Mouse (Mus musculus): ENCODE data around the gene Pde4c. TPM values are rescaled to one million over a fixed set of nuclear protein-coding genes. Genes with fewer than 3 reads are reported as not detected.

Gene Pde4c
- polyA plus RNA-seq, 1 experiment from 2014 or later = 0.45 TPM

GRCm38 (mm10) chr8:70710296-70710695 is 13.2 kb upstream of the Pde4c start:
- 87% methylated on average over 1 of the region's 1 CpGs for WGBS
- H3K4me2 ChIP-seq = no peak overlapping the region
- H3K36me3 ChIP-seq = no peaks in the 10 kb centered on the region
- H3K4me1 ChIP-seq = no peaks in the 10 kb centered on the region
- ATAC-seq (ENCODE audit: insufficient read depth, low FRiP score, low read depth) = no peak
- H3K27me3 ChIP-seq (replicated peaks) = no peaks in the 10 kb centered on the region
- H3K9me3 ChIP-seq = no peaks in the 10 kb centered on the region
- no peak overlapping the region for H3K4me3 ChIP-seq (replicated peaks)
- no peak overlapping the region for H3K9ac ChIP-seq
- H3K27ac ChIP-seq = no peak overlapping the region

- WGBS = 88% methylated on average over 11 of the region's 11 CpGs
- H3K4me2 ChIP-seq = no peak overlapping the region
- no peak overlapping the region for H3K4me3 ChIP-seq (replicated peaks)
- ATAC-seq (ENCODE audit: insufficient read depth, low FRiP score, low read depth) = no peak
- no peaks in the 10 kb centered on the region for H3K27me3 ChIP-seq (replicated peaks)
- no peaks in the 10 kb centered on the region for H3K9me3 ChIP-seq
- no peaks in the 10 kb centered on the region for H3K4me1 ChIP-seq
- no peaks in the 10 kb centered on the region for H3K36me3 ChIP-seq
- H3K27ac ChIP-seq = no peak overlapping the region
- no peak overlapping the region for H3K9ac ChIP-seq
Observed at GRCm38 (mm10) chr8:70711041-70711440, 12.5 kb upstream of the Pde4c start.

DNA sequence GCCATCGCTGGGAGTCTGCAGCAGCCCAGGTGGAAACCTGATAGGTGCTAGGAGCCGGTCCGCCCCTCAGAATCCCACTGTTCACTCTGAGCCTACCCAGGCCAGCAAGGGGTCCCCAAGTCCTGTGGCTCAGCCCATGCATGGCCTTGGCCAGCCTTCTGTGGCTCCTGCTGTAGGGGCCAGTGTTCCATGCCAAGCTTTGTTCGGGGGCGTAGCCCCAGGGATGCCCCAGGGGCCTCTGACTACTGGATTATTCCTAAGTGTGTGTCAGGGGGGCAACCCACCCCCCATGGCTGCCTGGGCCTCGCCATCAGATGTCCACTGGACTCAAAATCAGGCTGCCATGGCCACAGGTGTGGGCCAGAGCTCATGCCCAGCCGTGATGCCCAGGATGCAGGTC is 9.5 kb upstream of the Pde4c start:
- H3K36me3 ChIP-seq = no peaks in the 10 kb centered on the region
- no peak for ATAC-seq (ENCODE audit: insufficient read depth, low FRiP score, low read depth)
- 76% methylated on average over 7 of the region's 7 CpGs for WGBS
- H3K27ac ChIP-seq = no peak overlapping the region
- H3K4me3 ChIP-seq (replicated peaks) = no peak overlapping the region
- H3K4me1 ChIP-seq = no peaks in the 10 kb centered on the region
- no peaks in the 10 kb centered on the region for H3K9me3 ChIP-seq
- H3K9ac ChIP-seq = no peak overlapping the region
- H3K27me3 ChIP-seq (replicated peaks) = 0 out of 2 replicates have a peak, but pooled peaks cover 5% of the 10 kb centered on the region
- no peak overlapping the region for H3K4me2 ChIP-seq

- Histone ChIP-seq H3K27me3 (replicated peaks) (0 out of 2 replicates have a peak, but pooled peaks cover 5% of the 10 kb centered on the region), H3K36me3 (no peaks in the 10 kb centered on the region), H3K4me3 (replicated peaks) (no peak overlapping the region), H3K27ac (no peak overlapping the region), H3K9me3 (no peaks in the 10 kb centered on the region), H3K4me2 (no peak overlapping the region), H3K4me1 (no peaks in the 10 kb centered on the region), H3K9ac (no peak overlapping the region)
- no peak for ATAC-seq (ENCODE audit: insufficient read depth, low FRiP score, low read depth)
- 55% methylated on average over 2 of the region's 2 CpGs for whole genome bisulfite sequencing
Observed at GRCm38 (mm10) chr8:70715086-70715485, 8.4 kb upstream of the Pde4c start.

DNA sequence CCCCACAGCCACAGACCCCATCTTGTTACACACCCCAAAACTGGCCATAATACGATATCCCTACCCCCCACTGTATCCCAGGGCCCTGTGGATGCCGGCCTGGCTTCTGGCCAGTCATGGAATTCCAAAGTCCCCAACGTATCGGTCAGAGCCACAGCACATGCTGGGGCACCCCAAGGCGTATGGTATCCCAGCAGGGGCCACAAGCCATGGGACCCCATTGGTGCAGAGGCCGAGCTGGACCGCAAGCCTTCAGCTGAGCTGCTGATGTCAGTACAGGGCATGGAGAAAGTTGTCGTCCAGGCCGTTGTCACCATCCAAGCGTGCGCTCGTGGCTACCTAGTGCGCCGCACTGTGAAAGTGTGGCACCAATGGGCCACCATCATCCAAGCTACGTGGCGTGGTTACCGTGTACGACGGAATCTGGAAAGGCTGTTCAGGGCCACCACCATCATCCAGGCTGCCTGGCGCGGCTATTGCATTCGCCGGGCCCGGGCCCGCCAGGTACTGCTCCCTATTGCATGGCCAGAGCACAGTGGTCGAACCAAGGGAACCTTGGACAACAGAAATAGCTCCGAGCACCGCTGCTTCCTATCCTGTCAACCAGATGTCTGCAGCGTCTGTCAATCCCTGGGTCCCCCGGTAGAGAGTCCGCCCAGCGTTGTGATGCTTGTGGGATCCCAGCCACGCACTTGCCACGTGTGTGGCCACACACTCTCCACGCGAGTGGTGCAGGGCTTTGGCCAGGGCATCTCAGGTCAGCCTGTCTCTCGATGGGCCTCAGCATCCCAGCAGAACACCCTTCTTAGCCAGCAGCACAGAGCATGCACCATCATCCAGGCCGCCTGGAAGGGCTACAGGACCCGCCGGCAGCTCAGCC is 6.8 kb upstream of the Pde4c start:
- Histone ChIP-seq H3K27me3 (replicated peaks) (0 out of 2 replicates have a peak, but pooled peaks cover 5% of the 10 kb centered on the region), H3K27ac (no peak overlapping the region), H3K4me3 (replicated peaks) (no peak overlapping the region), H3K36me3 (no peaks in the 10 kb centered on the region), H3K4me1 (no peaks in the 10 kb centered on the region), H3K9me3 (no peaks in the 10 kb centered on the region), H3K9ac (no peak overlapping the region), H3K4me2 (no peak overlapping the region)
- ATAC-seq (ENCODE audit: insufficient read depth, low FRiP score, low read depth) = no peak
- WGBS = 81% methylated on average over 40 of the region's 40 CpGs

DNA sequence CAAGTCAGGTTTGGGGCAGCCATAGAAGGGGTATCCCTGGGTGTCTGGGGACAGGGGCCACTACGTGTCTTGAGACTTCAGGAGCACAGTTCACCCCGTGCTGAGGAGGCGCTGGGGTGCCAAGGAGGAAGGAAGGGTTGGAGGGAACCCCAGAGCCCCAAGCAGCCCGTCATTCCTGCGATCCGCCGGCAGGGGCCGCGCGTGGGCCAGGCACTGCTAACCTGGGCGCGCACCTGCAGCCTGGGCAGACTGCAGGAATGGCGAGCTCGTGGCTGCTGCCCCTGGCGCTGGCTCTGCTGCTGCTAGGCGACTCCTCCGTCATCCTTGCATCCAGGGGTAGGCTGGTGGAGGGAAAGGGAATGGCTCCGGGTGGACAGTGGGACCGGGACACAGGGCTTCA is 5.2 kb upstream of the Pde4c start, which contains the start of gene Gm3336:
Gm3336 (plus strand) TSS at position 247 of the 400 bp plus-strand sequence.
- H3K4me3 ChIP-seq (replicated peaks) = no peak within 1 kb of the TSS
- no peak within 1 kb of the TSS for H3K9ac ChIP-seq
- ATAC-seq (ENCODE audit: insufficient read depth, low FRiP score, low read depth) = peak; percentile 21; the same call in 1 of the 2 replicates
- H3K4me1 ChIP-seq = no peaks in the 10 kb centered on the region
- H3K27me3 ChIP-seq (replicated peaks) = 0 out of 2 replicates have a peak, but pooled peaks cover 5% of the 10 kb centered on the region
- no peak within 1 kb of the TSS for H3K27ac ChIP-seq
- no peaks in the 10 kb centered on the region for H3K36me3 ChIP-seq
- H3K9me3 ChIP-seq = no peaks in the 10 kb centered on the region
- no peak within 1 kb of the TSS; the same call in 1 of the 2 replicates for H3K4me2 ChIP-seq
- 3% methylated on average over 18 of the region's 19 CpGs for WGBS

DNA sequence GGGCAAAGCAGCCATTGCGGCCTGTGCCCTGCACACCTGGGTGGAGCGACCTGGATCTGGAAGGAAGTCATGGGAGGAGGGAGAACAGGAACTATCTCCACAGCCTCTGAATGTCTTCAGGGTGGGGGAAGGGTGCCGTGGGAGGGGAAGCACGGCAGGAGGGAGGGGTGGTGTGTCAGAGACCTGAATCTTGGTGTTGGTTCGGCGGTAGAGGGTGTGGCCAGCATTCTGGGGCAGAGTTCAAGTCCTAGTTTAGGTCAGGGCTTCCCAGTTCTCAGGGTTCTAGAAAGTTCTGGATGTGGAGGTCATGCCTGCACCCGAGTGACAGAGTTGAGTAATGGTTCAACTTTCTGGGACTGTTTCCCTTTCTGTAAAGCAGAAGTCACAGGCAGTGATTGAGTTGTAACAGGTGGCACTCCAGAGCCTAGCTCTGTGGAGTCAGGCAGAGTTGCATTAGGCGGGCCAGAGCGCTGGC is 3.7 kb upstream of the Pde4c start:
- no peaks in the 10 kb centered on the region for H3K36me3 ChIP-seq
- no peak overlapping the region for H3K27ac ChIP-seq
- 48% methylated on average over 9 of the region's 9 CpGs for WGBS
- H3K4me2 ChIP-seq = no peak overlapping the region
- H3K9me3 ChIP-seq = no peaks in the 10 kb centered on the region
- no peaks in the 10 kb centered on the region; the same call in 1 of the 2 replicates for H3K4me1 ChIP-seq
- no peak overlapping the region for H3K9ac ChIP-seq
- ATAC-seq (ENCODE audit: insufficient read depth, low FRiP score, low read depth) = no peak
- H3K27me3 ChIP-seq (replicated peaks) = 0 out of 2 replicates have a peak, but pooled peaks cover 5% of the 10 kb centered on the region
- no peak overlapping the region for H3K4me3 ChIP-seq (replicated peaks)

- Histone ChIP-seq H3K4me3 (replicated peaks) (no peak overlapping the region), H3K27ac (no peak overlapping the region), H3K4me1 (no peaks in the 10 kb centered on the region; the same call in 1 of the 2 replicates), H3K9me3 (no peaks in the 10 kb centered on the region), H3K36me3 (no peaks in the 10 kb centered on the region), H3K27me3 (replicated peaks) (0 out of 2 replicates have a peak, but pooled peaks cover 5% of the 10 kb centered on the region), H3K4me2 (no peak overlapping the region), H3K9ac (no peak overlapping the region)
- 8% methylated on average over 3 of the region's 3 CpGs for WGBS
- no peak for ATAC-seq (ENCODE audit: insufficient read depth, low FRiP score, low read depth)
Observed at GRCm38 (mm10) chr8:70720739-70721138, 2.8 kb upstream of the Pde4c start.

DNA sequence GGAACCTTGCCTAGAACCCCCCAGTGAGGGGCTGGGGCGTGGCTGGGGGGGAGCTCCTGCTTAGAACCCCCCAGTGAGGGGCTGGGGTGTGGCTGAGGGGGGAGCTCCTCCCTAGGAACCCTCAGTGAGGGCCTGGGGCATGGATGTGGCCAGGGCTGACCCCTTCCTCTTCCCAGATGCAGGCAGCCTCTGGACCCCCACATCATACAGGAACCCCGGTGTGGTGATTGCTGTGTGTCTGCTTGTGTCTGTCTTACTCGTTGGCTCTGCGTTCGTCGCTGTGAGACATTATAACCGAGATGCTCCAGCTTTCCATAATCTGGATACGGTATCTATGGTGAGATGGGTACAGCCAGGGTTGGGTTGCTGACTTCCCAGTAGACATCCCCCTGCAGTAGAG is 1.9 kb upstream of the Pde4c start:
- Histone ChIP-seq H3K9me3 (no peaks in the 10 kb centered on the region), H3K27ac (no peak overlapping the region), H3K9ac (no peak overlapping the region), H3K36me3 (no peaks in the 10 kb centered on the region), H3K4me1 (no peaks in the 10 kb centered on the region; the same call in 1 of the 2 replicates), H3K4me3 (replicated peaks) (no peak overlapping the region), H3K27me3 (replicated peaks) (0 out of 2 replicates have a peak, but pooled peaks cover 7% of the 10 kb centered on the region), H3K4me2 (no peak overlapping the region)
- no peak for ATAC-seq (ENCODE audit: insufficient read depth, low FRiP score, low read depth)
- 85% methylated on average over 8 of the region's 8 CpGs for WGBS

DNA sequence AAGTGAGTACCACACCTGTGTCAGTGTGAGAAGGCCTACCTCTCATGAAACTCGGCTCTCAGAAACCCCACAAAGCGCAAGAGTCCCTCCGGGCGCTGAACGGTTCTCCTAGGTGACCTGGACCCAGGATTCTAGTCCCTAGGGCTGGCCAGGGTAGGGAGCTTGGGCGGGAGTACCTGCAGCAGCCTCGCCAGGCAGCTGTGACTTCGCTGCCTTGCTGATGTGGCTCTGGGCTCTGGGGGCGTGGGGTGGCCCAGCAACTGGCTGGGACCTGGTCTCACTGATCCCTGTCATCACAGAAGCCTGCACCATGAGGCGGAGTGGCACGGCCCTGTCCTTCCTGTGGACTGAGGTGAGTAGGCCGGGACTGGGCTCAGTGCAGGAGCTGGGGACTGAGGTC is 696 bp downstream of the Pde4c start:
- 62% methylated on average over 12 of the region's 12 CpGs for WGBS
- ATAC-seq (ENCODE audit: insufficient read depth, low FRiP score, low read depth) = no peak
- no peaks in the 10 kb centered on the region for H3K36me3 ChIP-seq
- no peak overlapping the region for H3K4me3 ChIP-seq (replicated peaks)
- H3K27me3 ChIP-seq (replicated peaks) = peaks cover 9% of the 10 kb centered on the region; the same call in 1 of the 2 replicates
- H3K9ac ChIP-seq = no peak overlapping the region
- no peaks in the 10 kb centered on the region for H3K9me3 ChIP-seq
- H3K4me2 ChIP-seq = no peak overlapping the region
- no peak overlapping the region for H3K27ac ChIP-seq
- no peaks in the 10 kb centered on the region; the same call in 1 of the 2 replicates for H3K4me1 ChIP-seq

GRCm38 (mm10) chr8:70725792-70726447 is 2.4 kb downstream of the Pde4c start:
- Histone ChIP-seq H3K4me3 (replicated peaks) (no peak overlapping the region), H3K4me2 (no peak overlapping the region), H3K27me3 (replicated peaks) (peaks cover 21% of the 10 kb centered on the region; the same call in 1 of the 2 replicates), H3K36me3 (no peaks in the 10 kb centered on the region), H3K4me1 (peaks cover 2% of the 10 kb centered on the region; the same call in 1 of the 2 replicates), H3K9ac (no peak overlapping the region), H3K27ac (no peak overlapping the region), H3K9me3 (no peaks in the 10 kb centered on the region)
- WGBS = 29% methylated on average over 14 of the region's 14 CpGs
- no peak for ATAC-seq (ENCODE audit: insufficient read depth, low FRiP score, low read depth)

- 44% methylated on average over 11 of the region's 11 CpGs for WGBS
- Histone ChIP-seq H3K4me1 (peaks cover 2% of the 10 kb centered on the region; the same call in 1 of the 2 replicates), H3K27ac (no peak overlapping the region), H3K27me3 (replicated peaks) (peaks cover 24% of the 10 kb centered on the region; the same call in 1 of the 2 replicates), H3K9me3 (no peaks in the 10 kb centered on the region), H3K4me2 (no peak overlapping the region), H3K4me3 (replicated peaks) (no peak overlapping the region), H3K9ac (no peak overlapping the region), H3K36me3 (no peaks in the 10 kb centered on the region)
- no peak for ATAC-seq (ENCODE audit: insufficient read depth, low FRiP score, low read depth)
Observed at GRCm38 (mm10) chr8:70726721-70727120, 3.2 kb downstream of the Pde4c start.

All from stomach, embryonic 15.5 days (tissue).